Mouse (Mus musculus): Measurements from ENCODE around the gene Gli2. TPM values are rescaled to one million over a fixed set of nuclear protein-coding genes. Genes with fewer than 3 reads are reported as not detected.

Gene Gli2
- polyA plus RNA-seq, 1 experiment, result not detected

DNA sequence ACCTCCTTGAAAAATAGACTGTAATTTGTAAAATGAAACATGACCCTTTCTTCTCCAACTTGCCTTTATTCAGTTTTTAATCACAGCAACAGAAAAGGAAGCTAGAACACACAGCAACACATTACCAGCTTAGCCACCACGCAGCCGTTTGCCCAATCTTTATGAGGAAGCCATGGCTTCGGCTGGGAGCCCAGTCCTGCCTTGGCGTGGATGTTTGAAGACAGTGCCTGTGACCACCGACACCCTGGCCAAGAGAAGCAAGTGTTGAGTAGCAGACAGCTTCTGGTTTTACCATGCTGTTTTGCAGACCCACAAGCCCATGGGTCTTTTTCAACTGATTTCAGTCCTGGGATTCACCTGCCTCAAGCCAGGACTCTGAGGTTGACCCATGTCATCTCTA is 121.3 kb downstream of the Gli2 start:
- no peak overlapping the region for H3K27ac ChIP-seq (ENCODE audit: insufficient read depth, low read depth, low read length)
- no peaks in the 10 kb centered on the region for H3K4me1 ChIP-seq (ENCODE audit: control insufficient read depth, insufficient read depth, low read length)
- no peak overlapping the region for H3K4me3 ChIP-seq (ENCODE audit: insufficient read depth, low read length)
- TF ChIP-seq POLR2A (IDR thresholded peaks at IDR 0.05; ENCODE audit: borderline replicate concordance, low read depth, low read length) (no peak), CTCF (IDR thresholded peaks at IDR 0.05; ENCODE audit: low read depth, low read length) (no peak)

DNA sequence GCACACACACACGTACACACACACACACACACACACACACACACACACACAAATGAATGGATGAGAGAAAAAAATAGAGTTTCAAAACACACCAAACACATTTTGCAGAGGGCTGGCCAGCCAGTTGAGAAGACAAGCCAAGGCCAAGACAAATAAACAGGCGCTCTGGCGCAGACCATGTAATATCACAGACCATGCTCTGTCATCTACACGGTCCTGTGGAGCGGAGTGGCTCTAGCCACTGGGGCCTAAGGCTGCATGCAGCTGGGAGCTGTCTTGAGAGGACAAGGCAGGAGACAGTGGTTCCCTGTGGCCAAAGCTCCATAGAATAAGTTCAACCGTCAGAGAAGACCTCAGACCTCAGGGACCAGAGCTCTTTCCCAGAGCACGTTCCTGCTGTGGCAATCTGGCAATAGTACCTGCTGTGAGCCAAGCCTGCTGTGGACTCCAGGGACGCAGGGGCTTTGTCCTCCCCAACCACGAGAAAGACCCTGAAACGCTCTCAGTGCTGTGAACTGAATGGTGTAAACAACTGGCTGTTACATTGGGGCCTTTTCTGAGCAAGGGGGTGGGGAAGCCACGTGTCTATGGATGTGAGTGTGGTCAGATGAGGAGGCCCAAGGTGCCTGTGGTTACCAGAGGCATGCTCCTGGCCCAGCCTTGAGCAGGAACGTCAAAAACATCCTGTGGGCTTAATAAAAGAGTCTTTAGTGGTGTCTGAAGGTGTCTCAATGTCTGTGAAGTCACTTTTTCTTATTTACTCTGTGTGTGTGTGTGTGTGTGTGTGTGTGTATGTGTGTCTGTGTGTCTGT is 125.7 kb downstream of the Gli2 start:
- Histone ChIP-seq H3K4me3 (ENCODE audit: insufficient read depth, low read length) (no peak overlapping the region), H3K27ac (ENCODE audit: insufficient read depth, low read depth, low read length) (no peak overlapping the region), H3K4me1 (ENCODE audit: control insufficient read depth, insufficient read depth, low read length) (no peaks in the 10 kb centered on the region)
- TF ChIP-seq POLR2A (IDR thresholded peaks at IDR 0.05; ENCODE audit: borderline replicate concordance, low read depth, low read length), result no peak
- TF ChIP-seq CTCF (IDR thresholded peaks at IDR 0.05; ENCODE audit: low read depth, low read length), result no peak

DNA sequence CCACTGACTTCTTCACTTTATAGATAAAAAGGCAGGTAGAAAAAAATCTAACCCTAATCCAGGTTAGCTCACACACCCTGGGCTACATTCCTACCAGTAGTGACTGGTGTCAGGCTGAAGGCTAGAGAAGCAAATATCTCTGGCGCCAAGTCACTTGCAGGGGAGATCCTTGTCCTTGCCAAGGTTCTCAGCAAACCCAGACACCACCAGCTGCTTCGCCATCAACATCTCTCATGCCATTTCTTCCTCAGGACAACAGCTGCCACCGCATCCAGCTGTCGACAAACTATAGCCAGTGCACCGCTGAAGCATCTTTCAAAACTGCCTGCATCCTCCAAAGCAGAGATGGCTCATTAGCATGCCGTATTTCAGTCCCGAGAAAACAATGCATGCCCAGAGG is 126.9 kb downstream of the Gli2 start:
- Histone ChIP-seq H3K27ac (ENCODE audit: insufficient read depth, low read depth, low read length) (no peak overlapping the region), H3K4me3 (ENCODE audit: insufficient read depth, low read length) (no peak overlapping the region), H3K4me1 (ENCODE audit: control insufficient read depth, insufficient read depth, low read length) (no peaks in the 10 kb centered on the region)
- TF ChIP-seq CTCF (IDR thresholded peaks at IDR 0.05; ENCODE audit: low read depth, low read length) (no peak), POLR2A (IDR thresholded peaks at IDR 0.05; ENCODE audit: borderline replicate concordance, low read depth, low read length) (no peak)

GRCm38 (mm10) chr1:118922189-118922588 is 131.2 kb downstream of the Gli2 start:
- Histone ChIP-seq H3K27ac (ENCODE audit: insufficient read depth, low read depth, low read length) (no peak overlapping the region), H3K4me3 (ENCODE audit: insufficient read depth, low read length) (no peak overlapping the region), H3K4me1 (ENCODE audit: control insufficient read depth, insufficient read depth, low read length) (no peaks in the 10 kb centered on the region)
- TF ChIP-seq POLR2A (IDR thresholded peaks at IDR 0.05; ENCODE audit: borderline replicate concordance, low read depth, low read length) (no peak), CTCF (IDR thresholded peaks at IDR 0.05; ENCODE audit: low read depth, low read length) (no peak)

GRCm38 (mm10) chr1:118917520-118918220 is 135.7 kb downstream of the Gli2 start:
- H3K27ac ChIP-seq (ENCODE audit: insufficient read depth, low read depth, low read length), result no peak overlapping the region
- no peaks in the 10 kb centered on the region for H3K4me1 ChIP-seq (ENCODE audit: control insufficient read depth, insufficient read depth, low read length)
- no peak overlapping the region for H3K4me3 ChIP-seq (ENCODE audit: insufficient read depth, low read length)
- TF ChIP-seq CTCF (IDR thresholded peaks at IDR 0.05; ENCODE audit: low read depth, low read length), result no peak
- TF ChIP-seq POLR2A (IDR thresholded peaks at IDR 0.05; ENCODE audit: borderline replicate concordance, low read depth, low read length), result no peak

DNA sequence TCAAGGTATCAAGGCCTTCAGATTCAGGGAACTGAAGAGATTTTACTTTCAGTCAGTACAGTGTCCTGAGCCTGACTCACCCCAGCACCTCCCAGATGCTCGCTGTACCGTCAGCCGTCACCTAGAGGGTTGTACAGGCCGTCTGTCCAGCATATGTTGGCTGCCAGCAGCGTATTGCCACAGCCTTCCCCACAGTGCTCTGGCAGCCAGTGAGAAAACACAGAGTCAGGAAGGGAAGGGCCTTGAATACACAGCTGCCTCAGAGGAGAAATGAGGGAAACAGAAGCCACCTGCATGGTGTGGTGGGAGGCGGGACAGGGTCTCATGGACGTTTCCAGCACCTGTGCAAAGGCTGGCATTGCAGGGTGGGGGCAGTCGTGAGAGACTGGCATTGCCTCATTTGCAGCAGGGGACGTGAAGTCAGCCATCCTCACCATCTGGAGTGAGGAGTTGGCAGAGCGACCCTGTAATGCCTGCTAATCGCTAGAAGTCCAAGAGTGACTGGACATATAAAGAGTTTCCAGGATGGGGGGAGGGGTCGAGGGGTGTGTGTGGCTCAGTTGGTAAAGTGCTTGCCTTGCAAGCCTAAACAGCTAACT is 136.8 kb downstream of the Gli2 start:
- TF ChIP-seq CTCF (IDR thresholded peaks at IDR 0.05; ENCODE audit: low read depth, low read length), result no peak
- TF ChIP-seq POLR2A (IDR thresholded peaks at IDR 0.05; ENCODE audit: borderline replicate concordance, low read depth, low read length), result no peak
- Histone ChIP-seq H3K4me1 (ENCODE audit: control insufficient read depth, insufficient read depth, low read length) (no peaks in the 10 kb centered on the region), H3K4me3 (ENCODE audit: insufficient read depth, low read length) (no peak overlapping the region), H3K27ac (ENCODE audit: insufficient read depth, low read depth, low read length) (no peak overlapping the region)

GRCm38 (mm10) chr1:118913414-118914385 is 139.7 kb downstream of the Gli2 start:
- Histone ChIP-seq H3K27ac (ENCODE audit: insufficient read depth, low read depth, low read length) (no peak overlapping the region), H3K4me3 (ENCODE audit: insufficient read depth, low read length) (no peak overlapping the region), H3K4me1 (ENCODE audit: control insufficient read depth, insufficient read depth, low read length) (no peaks in the 10 kb centered on the region)
- TF ChIP-seq POLR2A (IDR thresholded peaks at IDR 0.05; ENCODE audit: borderline replicate concordance, low read depth, low read length), result no peak
- TF ChIP-seq CTCF (IDR thresholded peaks at IDR 0.05; ENCODE audit: low read depth, low read length), result no peak

DNA sequence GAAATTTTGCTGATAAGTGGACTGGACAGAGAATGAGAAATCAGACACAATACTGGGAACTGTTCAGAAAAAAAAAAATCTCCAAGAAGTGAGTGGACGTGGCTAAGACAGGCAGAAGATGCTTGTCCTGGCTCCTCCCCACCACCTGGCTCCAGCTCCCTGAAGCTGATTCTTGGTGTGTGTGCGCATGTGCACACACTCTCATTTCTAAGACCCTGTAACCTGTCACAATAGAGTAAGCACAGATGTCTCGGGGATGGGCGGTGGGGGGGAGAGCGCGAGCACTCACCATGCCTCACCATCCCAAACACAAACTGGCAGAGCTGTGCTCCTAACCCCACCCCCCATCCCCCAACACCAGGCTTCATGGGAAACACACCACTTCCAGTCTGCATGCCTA is 140.5 kb downstream of the Gli2 start:
- H3K4me1 ChIP-seq (ENCODE audit: control insufficient read depth, insufficient read depth, low read length), result no peaks in the 10 kb centered on the region

DNA sequence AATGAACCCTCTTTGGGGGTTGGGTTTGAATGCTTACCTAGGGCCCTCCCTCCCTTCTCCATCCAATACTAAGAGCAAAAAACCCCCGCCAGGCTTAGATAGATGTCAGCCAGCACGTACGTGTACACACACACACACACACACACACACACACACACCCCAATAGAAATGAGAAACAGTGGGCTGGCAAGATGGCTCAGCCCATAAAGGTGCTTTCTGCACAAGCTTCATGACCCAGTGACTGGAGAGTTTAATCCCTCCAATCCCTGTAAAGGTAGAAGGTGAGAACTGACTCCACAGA is 142.0 kb downstream of the Gli2 start:
- TF ChIP-seq CTCF (IDR thresholded peaks at IDR 0.05; ENCODE audit: low read depth, low read length) (no peak), POLR2A (IDR thresholded peaks at IDR 0.05; ENCODE audit: borderline replicate concordance, low read depth, low read length) (no peak)
- Histone ChIP-seq H3K4me3 (ENCODE audit: insufficient read depth, low read length) (no peak overlapping the region), H3K27ac (ENCODE audit: insufficient read depth, low read depth, low read length) (no peak overlapping the region), H3K4me1 (ENCODE audit: control insufficient read depth, insufficient read depth, low read length) (no peaks in the 10 kb centered on the region)

More for the DNA sequence above, 140.5 kb downstream of the Gli2 start:
- H3K4me3 ChIP-seq (ENCODE audit: insufficient read depth, low read length), result no peak overlapping the region
- no peak overlapping the region for H3K27ac ChIP-seq (ENCODE audit: insufficient read depth, low read depth, low read length)
- TF ChIP-seq POLR2A (IDR thresholded peaks at IDR 0.05; ENCODE audit: borderline replicate concordance, low read depth, low read length) (no peak), CTCF (IDR thresholded peaks at IDR 0.05; ENCODE audit: low read depth, low read length) (no peak)
